Mouse (Mus musculus) bone marrow, adult 2 months (tissue): ENCODE measurements around the gene Agfg1. TPM values are rescaled to one million over a fixed set of nuclear protein-coding genes. Genes with fewer than 3 reads are reported as not detected.

Experiments
- H3K27ac ChIP-seq: fragments of 200-500 bp; 2 replicates; pipeline ENCODE4 v1.5.1; 2012; ENCODE audit warnings: low read depth, mild to moderate bottlenecking, control low read depth, inconsistent platforms, low read length; ENCODE audit not compliant: control insufficient read depth, poor library complexity, insufficient read depth
- H3K4me1 ChIP-seq: fragments of 200-500 bp; 2 replicates; pipeline ENCODE4 v1.6.1; 2011; ENCODE audit warnings: low read length; ENCODE audit not compliant: control insufficient read depth, insufficient read depth
- H3K4me3 ChIP-seq: fragments of 200-500 bp; replicated peaks from 2 replicates; pipeline ENCODE3; 2011; ENCODE audit warnings: mild to moderate bottlenecking, low read depth, low read length, control low read depth; ENCODE audit not compliant: control insufficient read depth
- CTCF ChIP-seq: fragments of 200-500 bp; IDR thresholded peaks from 2 replicates; pipeline ENCODE4 v1.5.1; 2011; ENCODE audit warnings: low read length, control low read depth; ENCODE audit not compliant: control insufficient read depth, insufficient read depth
- POLR2A ChIP-seq: fragments of 200-500 bp; IDR thresholded peaks from 2 replicates; pipeline ENCODE4 v1.6.1; 2011; ENCODE audit warnings: low read depth, mild to moderate bottlenecking, control low read depth, low read length, borderline replicate concordance; ENCODE audit not compliant: control insufficient read depth
- WGBS: fragments of 180-500 bp; shearing (Covaris S2); methylation state at CpG from one replicate; pipeline ENCODE4 v1.1.7; 2018; 5-methylcytosine and 5-hydroxymethylcytosine counted together
- polyA plus RNA-seq: library from polyadenylated mRNA; stranded (reverse); fragments of >200 nt; gene quantifications from 2 replicates; pipeline ENCODE4 v1.2.4, GENCODE M21; 2011; ENCODE audit warnings: low replicate concordance; ENCODE audit not compliant: missing spikeins, insufficient read depth, insufficient read length

Gene Agfg1
- polyA plus RNA-seq, 1 experiment = 15.6 TPM

GRCm38 (mm10) chr1:82826911-82827310 lies 12.4 kb upstream of the Agfg1 start:
- peaks cover 2% of the 10 kb centered on the region for H3K4me1 ChIP-seq
- no peak overlapping the region for H3K27ac ChIP-seq
- TF ChIP-seq CTCF (no peak), POLR2A (no peak)
- WGBS = 83% methylated on average over 5 of the region's 5 CpGs
- no peak overlapping the region for H3K4me3 ChIP-seq

GRCm38 (mm10) chr1:82830771-82831170 lies 8.5 kb upstream of the Agfg1 start:
- WGBS = 81% methylated on average over 1 of the region's 1 CpGs
- Histone ChIP-seq H3K4me1 (peaks cover 3% of the 10 kb centered on the region), H3K27ac (no peak overlapping the region)

GRCm38 (mm10) chr1:82831547-82832240 lies 7.6 kb upstream of the Agfg1 start:
- no peak for TF ChIP-seq CTCF
- no peak for TF ChIP-seq POLR2A
- Histone ChIP-seq H3K4me1 (peaks cover 3% of the 10 kb centered on the region), H3K27ac (peak overlapping the region; percentile 6; the same call in 1 of the 2 replicates), H3K4me3 (no peak overlapping the region)
- 38% methylated on average over 9 of the region's 9 CpGs for WGBS

More at GRCm38 (mm10) chr1:82830771-82831170, 8.5 kb upstream of the Agfg1 start:
- no peak overlapping the region for H3K4me3 ChIP-seq
- TF ChIP-seq CTCF (no peak), POLR2A (no peak)

- Histone ChIP-seq H3K4me3 (no peak overlapping the region), H3K27ac (peak overlapping the region; percentile 37), H3K4me1 (peaks cover 3% of the 10 kb centered on the region)
- 63% methylated on average over 11 of the region's 11 CpGs for WGBS
- no peak for TF ChIP-seq POLR2A
- TF ChIP-seq CTCF = no peak
Measured at GRCm38 (mm10) chr1:82832495-82833021, 6.7 kb upstream of the Agfg1 start.

- H3K4me3 ChIP-seq = no peak overlapping the region
- peaks cover 3% of the 10 kb centered on the region for H3K4me1 ChIP-seq
- TF ChIP-seq POLR2A = no peak
- no peak for TF ChIP-seq CTCF
- H3K27ac ChIP-seq = no peak overlapping the region
- 78% methylated on average over 2 of the region's 2 CpGs for WGBS
Measured at GRCm38 (mm10) chr1:82833501-82833900, 5.8 kb upstream of the Agfg1 start.

GRCm38 (mm10) chr1:82834572-82834971 lies 4.7 kb upstream of the Agfg1 start:
- TF ChIP-seq POLR2A (no peak), CTCF (no peak)
- 71% methylated on average over 8 of the region's 8 CpGs for WGBS
- no peak overlapping the region for H3K27ac ChIP-seq
- H3K4me1 ChIP-seq = peaks cover 3% of the 10 kb centered on the region
- H3K4me3 ChIP-seq = no peak overlapping the region

GRCm38 (mm10) chr1:82836342-82837217 lies 2.7 kb upstream of the Agfg1 start:
- 81% methylated on average over 13 of the region's 13 CpGs for WGBS
- Histone ChIP-seq H3K4me1 (peaks cover 3% of the 10 kb centered on the region), H3K27ac (no peak overlapping the region), H3K4me3 (no peak overlapping the region)
- TF ChIP-seq CTCF (no peak), POLR2A (no peak)

- no peaks in the 10 kb centered on the region; the same call in 1 of the 2 replicates for H3K4me1 ChIP-seq
- TF ChIP-seq POLR2A = no peak
- no peak for TF ChIP-seq CTCF
- no peak overlapping the region for H3K4me3 ChIP-seq
- no peak overlapping the region for H3K27ac ChIP-seq
- 86% methylated on average over 6 of the region's 6 CpGs for WGBS
Measured at GRCm38 (mm10) chr1:82837579-82837978, 1.7 kb upstream of the Agfg1 start.
